Comparison of ENCODE assay signal across 28 mouse cellular contexts in genomic region chr3:144628915-144629230, GRCm38 (mm10). TPM values are rescaled to one million over a fixed set of nuclear protein-coding genes. Genes with fewer than 3 reads are reported as not detected.
DNase-seq lines count a peak whose midpoint lies in the region; ATAC-seq and TF ChIP-seq lines count a peak whose summit lies in the region.
"Had no signal": no experiment of that assay in that cellular context is flagged by ENCODE, and none has a peak within 500 bp of the region (broad histone marks: within the 10 kb centered on the region; RNA-seq: fewer than 3 reads in every experiment).

No protein-coding gene starts in this region.

- no peak for TF ChIP-seq CTCF in liver, postnatal 0 days (IDR thresholded peaks at IDR 0.05; ENCODE audit: low read depth)

- ATAC-seq in liver, embryonic 12.5 days = no peak
- no peak for ATAC-seq in liver, postnatal 0 days
- 0 out of 2 replicates have a peak, but pooled peaks have one; percentile 32 for ATAC-seq in monocyte, adult 5-6 weeks (replicated peaks; ENCODE audit: insufficient number of reproducible peaks, low FRiP score, low TSS enrichment, poor library complexity, severe bottlenecking)
- ATAC-seq: hindbrain, postnatal 0 days; intestine, embryonic 15.5 days had no signal

- no peak for TF ChIP-seq EP300 in liver, postnatal 0 days (IDR thresholded peaks at IDR 0.05; ENCODE audit: low read depth)

- 0 out of 2 replicates have a peak overlapping the region, but pooled peaks have one; percentile 14 for H3K9ac ChIP-seq in liver, embryonic 12.5 days
- H3K9ac ChIP-seq in liver, postnatal 0 days (replicated peaks) = no peak overlapping the region
- H3K9ac ChIP-seq: embryonic facial prominence, embryonic 15.5 days; forebrain, embryonic 12.5 days; heart, embryonic 15.5 days; intestine, embryonic 15.5 days; limb, embryonic 13.5 days; midbrain, embryonic 12.5 days had no signal

- no peaks in the 10 kb centered on the region for H3K27me3 ChIP-seq in heart, embryonic 10.5 days (ENCODE audit: insufficient read depth, poor library complexity, severe bottlenecking)
- no peaks in the 10 kb centered on the region for H3K27me3 ChIP-seq in liver, embryonic 12.5 days (replicated peaks)
- no peaks in the 10 kb centered on the region for H3K27me3 ChIP-seq in liver, postnatal 0 days (ENCODE audit: insufficient read depth, low read length)
- H3K27me3 ChIP-seq: CH12.LX; embryonic facial prominence, embryonic 15.5 days; forebrain, embryonic 12.5 days; heart, embryonic 15.5 days; intestine, embryonic 15.5 days; limb, embryonic 13.5 days; midbrain, embryonic 12.5 days had no signal

- DNase-seq in heart, embryonic 10.5 days (ENCODE audit: low spot score) = peak; percentile 38
- DNase-seq in heart, adult 11 months = no peak
- no peak for DNase-seq in liver, postnatal 0 days
- DNase-seq in cerebellum, postnatal 36 days = no peak
- no peak for DNase-seq in thymus, postnatal 0 days (ENCODE audit: low spot score)
- no peak for DNase-seq in right cerebral cortex, adult 2 months (ENCODE audit: low spot score in 2 of 2)
- DNase-seq: cerebellum, adult 18-20 months; cerebellum, postnatal 14 days; gastrocnemius, postnatal 25 days; heart, adult 2 months; kidney, adult 2 months; kidney, postnatal 4 days; lung, adult 2 months; lung, postnatal 10 days; right cerebral cortex, postnatal 25 days; thymus, adult 18-20 months; thymus, postnatal 36 days had no signal

- no peaks in the 10 kb centered on the region for H3K9me3 ChIP-seq in heart, embryonic 10.5 days
- H3K9me3 ChIP-seq in liver, embryonic 12.5 days (replicated peaks) = no peaks in the 10 kb centered on the region; the same call in 1 of the 2 replicates
- no peaks in the 10 kb centered on the region; the same call in 1 of the 2 replicates for H3K9me3 ChIP-seq in liver, postnatal 0 days (ENCODE audit: low read length)
- H3K9me3 ChIP-seq: embryonic facial prominence, embryonic 10.5 days; embryonic facial prominence, embryonic 15.5 days; forebrain, embryonic 12.5 days; heart, embryonic 15.5 days; intestine, embryonic 15.5 days; midbrain, embryonic 12.5 days had no signal

- 79% methylated on average over 3 of the region's 3 CpGs for WGBS in heart, embryonic 10.5 days
- WGBS in liver, embryonic 12.5 days (ENCODE audit: insufficient replicate concordance) = 68% methylated on average over 3 of the region's 3 CpGs
- WGBS in liver, postnatal 0 days (ENCODE audit: insufficient replicate concordance) = 74% methylated on average over 3 of the region's 3 CpGs

- peak overlapping the region; percentile 68; the same call in 1 of the 2 replicates for H3K4me2 ChIP-seq in liver, embryonic 12.5 days
- no peak overlapping the region for H3K4me2 ChIP-seq in liver, postnatal 0 days (ENCODE audit: low read depth, low read length)
- H3K4me2 ChIP-seq: embryonic facial prominence, embryonic 15.5 days; forebrain, embryonic 12.5 days; intestine, embryonic 15.5 days; limb, embryonic 13.5 days; midbrain, embryonic 12.5 days had no signal

- H3K4me3 ChIP-seq in heart, embryonic 10.5 days = no peak overlapping the region
- no peak overlapping the region for H3K4me3 ChIP-seq in liver, embryonic 12.5 days
- H3K4me3 ChIP-seq in liver, postnatal 0 days (ENCODE audit: low read depth, low read length) = no peak overlapping the region
- H3K4me3 ChIP-seq: embryonic facial prominence, embryonic 10.5 days; embryonic facial prominence, embryonic 15.5 days; forebrain, embryonic 12.5 days; heart, adult 2 months; heart, embryonic 15.5 days; intestine, embryonic 15.5 days; limb, embryonic 13.5 days; midbrain, embryonic 12.5 days had no signal

- no peaks in the 10 kb centered on the region for H3K36me3 ChIP-seq in heart, embryonic 10.5 days
- no peaks in the 10 kb centered on the region for H3K36me3 ChIP-seq in liver, embryonic 12.5 days
- no peaks in the 10 kb centered on the region for H3K36me3 ChIP-seq in liver, postnatal 0 days (replicated peaks; ENCODE audit: insufficient read depth, low read length)
- H3K36me3 ChIP-seq: embryonic facial prominence, embryonic 10.5 days; embryonic facial prominence, embryonic 15.5 days; forebrain, embryonic 12.5 days; heart, embryonic 15.5 days; intestine, embryonic 15.5 days; limb, embryonic 13.5 days; midbrain, embryonic 12.5 days had no signal

- peaks cover 18% of the 10 kb centered on the region for H3K4me1 ChIP-seq in heart, embryonic 10.5 days
- peaks cover 33% of the 10 kb centered on the region for H3K4me1 ChIP-seq in liver, embryonic 12.5 days
- peaks cover 29% of the 10 kb centered on the region for H3K4me1 ChIP-seq in liver, postnatal 0 days (ENCODE audit: insufficient read depth)
- H3K4me1 ChIP-seq: embryonic facial prominence, embryonic 10.5 days; embryonic facial prominence, embryonic 15.5 days; forebrain, embryonic 12.5 days; intestine, embryonic 15.5 days; limb, embryonic 13.5 days; midbrain, embryonic 12.5 days had no signal

- H3K27ac ChIP-seq in heart, embryonic 10.5 days = peak overlapping the region; percentile 50; the same call in 1 of the 2 replicates
- peak overlapping the region; percentile 99 for H3K27ac ChIP-seq in liver, embryonic 12.5 days
- peak overlapping the region; percentile 97 for H3K27ac ChIP-seq in liver, postnatal 0 days (ENCODE audit: low read depth)
- H3K27ac ChIP-seq: embryonic facial prominence, embryonic 10.5 days; embryonic facial prominence, embryonic 15.5 days; forebrain, embryonic 12.5 days; heart, adult 2 months; heart, embryonic 15.5 days; hindbrain, postnatal 0 days; intestine, embryonic 15.5 days; limb, embryonic 13.5 days; midbrain, embryonic 12.5 days had no signal

RNA-seq across cellular contexts. Expression of gene Selenof, which starts 58.8 kb away (rescaled TPM):
- polyA plus RNA-seq in heart, embryonic 10.5 days (2016; fragmentation: Nextera tagmentation; extraction: Ambion mirVana) = 459 and 498 TPM in 2 replicates
- polyA plus RNA-seq in liver, embryonic 12.5 days (2016; fragmentation: Nextera tagmentation; extraction: Ambion mirVana) = 307 and 317 TPM in 2 replicates
- 271 and 284 TPM in 2 replicates for polyA plus RNA-seq in liver, postnatal 0 days (2015; fragmentation: Nextera tagmentation; extraction: Ambion mirVana)
- total RNA-seq in monocyte, adult 5-6 weeks (2017) = 435 to 653 TPM (median 627 TPM) in 3 replicates
- 519 and 548 TPM in 2 replicates for polyA plus RNA-seq in thymus, postnatal 0 days (2015; fragmentation: Nextera tagmentation; extraction: Ambion mirVana)

RNA-seq across cellular contexts. Expression of gene Hs2st1, which starts 58.9 kb away (rescaled TPM):
- polyA plus RNA-seq in heart, embryonic 10.5 days (2016; fragmentation: Nextera tagmentation; extraction: Ambion mirVana) = 8.6 and 14.0 TPM in 2 replicates
- polyA plus RNA-seq in liver, embryonic 12.5 days (2016; fragmentation: Nextera tagmentation; extraction: Ambion mirVana) = 6.0 and 6.3 TPM in 2 replicates
- 1.5 and 1.9 TPM in 2 replicates for polyA plus RNA-seq in liver, postnatal 0 days (2015; fragmentation: Nextera tagmentation; extraction: Ambion mirVana)
- 5.1 to 8.9 TPM (median 7.9 TPM) in 3 replicates for total RNA-seq in monocyte, adult 5-6 weeks (2017)
- 7.6 and 10.8 TPM in 2 replicates for polyA plus RNA-seq in thymus, postnatal 0 days (2015; fragmentation: Nextera tagmentation; extraction: Ambion mirVana)
